Mouse (Mus musculus): ENCODE results near the gene Atox1. TPM values are rescaled to one million over a fixed set of nuclear protein-coding genes. Genes with fewer than 3 reads are reported as not detected.

Atox1 gene
- polyA plus RNA-seq (2015; fragmentation: Nextera tagmentation; extraction: Ambion mirVana): 181 and 201 TPM in 2 replicates

GRCm38 (mm10) chr11:55461019-55461645, at the start of gene Atox1:
Gene Atox1 (minus strand): TSS chr11:55461239.
- Histone ChIP-seq H3K27ac (replicated peaks) (peak within 1 kb of the TSS; percentile 77), H3K36me3 (replicated peaks) (0 out of 2 replicates have a peak, but pooled peaks cover 4% of the 10 kb centered on the region), H3K4me2 (peak within 1 kb of the TSS; percentile 96), H3K4me1 (replicated peaks) (peaks cover 44% of the 10 kb centered on the region), H3K4me3 (replicated peaks) (peak within 1 kb of the TSS; percentile 81), H3K9me3 (replicated peaks) (no peaks in the 10 kb centered on the region), H3K9ac (peak within 1 kb of the TSS; percentile 79), H3K27me3 (no peaks in the 10 kb centered on the region)
- peak; percentile 97 for ATAC-seq (ENCODE audit: insufficient read depth)
- WGBS (ENCODE audit: insufficient replicate concordance): 0% methylated on average over 36 of the region's 36 CpGs

GRCm38 (mm10) chr11:55505485-55505884, 44.4 kb upstream of the Atox1 start:
- H3K27me3 ChIP-seq: no peaks in the 10 kb centered on the region
- no peak overlapping the region for H3K4me2 ChIP-seq

GRCm38 (mm10) chr11:55502886-55503285, 41.8 kb upstream of the Atox1 start:
- no peak for ATAC-seq (ENCODE audit: insufficient read depth)
- H3K27ac ChIP-seq (replicated peaks): no peak overlapping the region
- H3K4me3 ChIP-seq (replicated peaks): no peak overlapping the region
- no peaks in the 10 kb centered on the region for H3K9me3 ChIP-seq (replicated peaks)
- 55% methylated on average over 5 of the region's 5 CpGs for WGBS (ENCODE audit: insufficient replicate concordance)
- H3K36me3 ChIP-seq (replicated peaks): peaks cover 48% of the 10 kb centered on the region
- no peaks in the 10 kb centered on the region for H3K27me3 ChIP-seq
- H3K4me2 ChIP-seq: no peak overlapping the region
- H3K9ac ChIP-seq: no peak overlapping the region
- H3K4me1 ChIP-seq (replicated peaks): no peaks in the 10 kb centered on the region

More at GRCm38 (mm10) chr11:55505485-55505884, 44.4 kb upstream of the Atox1 start:
- Histone ChIP-seq H3K9me3 (replicated peaks) (no peaks in the 10 kb centered on the region), H3K36me3 (replicated peaks) (peaks cover 24% of the 10 kb centered on the region), H3K4me1 (replicated peaks) (no peaks in the 10 kb centered on the region), H3K4me3 (replicated peaks) (no peak overlapping the region), H3K27ac (replicated peaks) (no peak overlapping the region), H3K9ac (no peak overlapping the region)
- no peak for ATAC-seq (ENCODE audit: insufficient read depth)
- 72% methylated on average over 3 of the region's 3 CpGs for WGBS (ENCODE audit: insufficient replicate concordance)

GRCm38 (mm10) chr11:55501955-55502531, 41.0 kb upstream of the Atox1 start:
- no peaks in the 10 kb centered on the region for H3K9me3 ChIP-seq (replicated peaks)
- no peak overlapping the region for H3K4me3 ChIP-seq (replicated peaks)
- 83% methylated on average over 8 of the region's 8 CpGs for WGBS (ENCODE audit: insufficient replicate concordance)
- no peaks in the 10 kb centered on the region for H3K27me3 ChIP-seq
- no peak for ATAC-seq (ENCODE audit: insufficient read depth)
- no peak overlapping the region for H3K27ac ChIP-seq (replicated peaks)
- H3K4me2 ChIP-seq: no peak overlapping the region
- H3K36me3 ChIP-seq (replicated peaks): peaks cover 56% of the 10 kb centered on the region
- H3K4me1 ChIP-seq (replicated peaks): no peaks in the 10 kb centered on the region
- H3K9ac ChIP-seq: no peak overlapping the region

GRCm38 (mm10) chr11:55497885-55498284, 36.8 kb upstream of the Atox1 start:
- Histone ChIP-seq H3K4me3 (replicated peaks) (no peak overlapping the region), H3K9me3 (replicated peaks) (no peaks in the 10 kb centered on the region), H3K4me2 (no peak overlapping the region), H3K36me3 (replicated peaks) (peaks cover 97% of the 10 kb centered on the region), H3K4me1 (replicated peaks) (no peaks in the 10 kb centered on the region), H3K27ac (replicated peaks) (no peak overlapping the region), H3K9ac (no peak overlapping the region), H3K27me3 (no peaks in the 10 kb centered on the region)
- ATAC-seq (ENCODE audit: insufficient read depth): no peak
- 54% methylated on average over 5 of the region's 5 CpGs for WGBS (ENCODE audit: insufficient replicate concordance)

GRCm38 (mm10) chr11:55496158-55496557, 35.1 kb upstream of the Atox1 start:
- H3K9ac ChIP-seq: no peak overlapping the region

GRCm38 (mm10) chr11:55485443-55485842, 24.4 kb upstream of the Atox1 start:
- no peaks in the 10 kb centered on the region for H3K27me3 ChIP-seq
- H3K9me3 ChIP-seq (replicated peaks): no peaks in the 10 kb centered on the region
- H3K4me3 ChIP-seq (replicated peaks): no peak overlapping the region
- H3K27ac ChIP-seq (replicated peaks): no peak overlapping the region
- no peak overlapping the region for H3K4me2 ChIP-seq
- H3K4me1 ChIP-seq (replicated peaks): no peaks in the 10 kb centered on the region; the same call in 1 of the 2 replicates
- no peak for ATAC-seq (ENCODE audit: insufficient read depth)
- H3K9ac ChIP-seq: no peak overlapping the region
- 84% methylated on average over 7 of the region's 7 CpGs for WGBS (ENCODE audit: insufficient replicate concordance)
- H3K36me3 ChIP-seq (replicated peaks): peaks cover 89% of the 10 kb centered on the region

More at GRCm38 (mm10) chr11:55496158-55496557, 35.1 kb upstream of the Atox1 start:
- no peak overlapping the region for H3K4me3 ChIP-seq (replicated peaks)
- no peaks in the 10 kb centered on the region for H3K4me1 ChIP-seq (replicated peaks)
- no peak overlapping the region for H3K27ac ChIP-seq (replicated peaks)
- no peak for ATAC-seq (ENCODE audit: insufficient read depth)
- peaks cover 97% of the 10 kb centered on the region for H3K36me3 ChIP-seq (replicated peaks)
- H3K27me3 ChIP-seq: no peaks in the 10 kb centered on the region
- no peaks in the 10 kb centered on the region for H3K9me3 ChIP-seq (replicated peaks)
- 75% methylated on average over 6 of the region's 6 CpGs for WGBS (ENCODE audit: insufficient replicate concordance)
- no peak overlapping the region for H3K4me2 ChIP-seq

GRCm38 (mm10) chr11:55473219-55473618, 12.2 kb upstream of the Atox1 start:
- Histone ChIP-seq H3K4me3 (replicated peaks) (no peak overlapping the region; the same call in 1 of the 2 replicates), H3K27ac (replicated peaks) (no peak overlapping the region), H3K9ac (no peak overlapping the region), H3K4me1 (replicated peaks) (peaks cover 62% of the 10 kb centered on the region), H3K36me3 (replicated peaks) (peaks cover 30% of the 10 kb centered on the region), H3K27me3 (no peaks in the 10 kb centered on the region), H3K4me2 (peak overlapping the region; percentile 27; the same call in 1 of the 2 replicates), H3K9me3 (replicated peaks) (no peaks in the 10 kb centered on the region)
- ATAC-seq (ENCODE audit: insufficient read depth): no peak
- WGBS (ENCODE audit: insufficient replicate concordance): 56% methylated on average over 3 of the region's 3 CpGs

- peak overlapping the region; percentile 88 for H3K4me3 ChIP-seq (replicated peaks)
- 51% methylated on average over 7 of the region's 7 CpGs for WGBS (ENCODE audit: insufficient replicate concordance)
- H3K36me3 ChIP-seq (replicated peaks): peaks cover 21% of the 10 kb centered on the region; the same call in 1 of the 2 replicates
- peak overlapping the region; percentile 84 for H3K9ac ChIP-seq
- no peaks in the 10 kb centered on the region for H3K9me3 ChIP-seq (replicated peaks)
- peak overlapping the region; percentile 94 for H3K4me2 ChIP-seq
- H3K27me3 ChIP-seq: no peaks in the 10 kb centered on the region
- H3K27ac ChIP-seq (replicated peaks): peak overlapping the region; percentile 94; the same call in 1 of the 2 replicates
- no peak for ATAC-seq (ENCODE audit: insufficient read depth)
- H3K4me1 ChIP-seq (replicated peaks): peaks cover 59% of the 10 kb centered on the region
Observed at GRCm38 (mm10) chr11:55471467-55471866, 10.4 kb upstream of the Atox1 start.

- Histone ChIP-seq H3K36me3 (replicated peaks) (0 out of 2 replicates have a peak, but pooled peaks cover 21% of the 10 kb centered on the region), H3K4me3 (replicated peaks) (peak overlapping the region; percentile 88), H3K27me3 (no peaks in the 10 kb centered on the region), H3K9ac (peak overlapping the region; percentile 84), H3K9me3 (replicated peaks) (no peaks in the 10 kb centered on the region), H3K27ac (replicated peaks) (peak overlapping the region; percentile 94), H3K4me1 (replicated peaks) (peaks cover 54% of the 10 kb centered on the region), H3K4me2 (peak overlapping the region; percentile 94)
- 15% methylated on average over 8 of the region's 8 CpGs for WGBS (ENCODE audit: insufficient replicate concordance)
- no peak for ATAC-seq (ENCODE audit: insufficient read depth)
Observed at GRCm38 (mm10) chr11:55470761-55471160, 9.7 kb upstream of the Atox1 start.

- WGBS (ENCODE audit: insufficient replicate concordance): under 1% methylated on average over 46 of the region's 46 CpGs
Observed at GRCm38 (mm10) chr11:55469923-55470691, 9.1 kb upstream of the Atox1 start.

More at GRCm38 (mm10) chr11:55469923-55470691, 9.1 kb upstream of the Atox1 start:
- peaks cover 54% of the 10 kb centered on the region for H3K4me1 ChIP-seq (replicated peaks)
- no peaks in the 10 kb centered on the region for H3K27me3 ChIP-seq
- H3K36me3 ChIP-seq (replicated peaks): 0 out of 2 replicates have a peak, but pooled peaks cover 21% of the 10 kb centered on the region
- H3K9me3 ChIP-seq (replicated peaks): no peaks in the 10 kb centered on the region
- no peak for ATAC-seq (ENCODE audit: insufficient read depth)
- peak overlapping the region; percentile 88 for H3K4me3 ChIP-seq (replicated peaks)
- H3K4me2 ChIP-seq: peak overlapping the region; percentile 94
- peak overlapping the region; percentile 84 for H3K9ac ChIP-seq
- peak overlapping the region; percentile 94 for H3K27ac ChIP-seq (replicated peaks)

All from liver, embryonic 15.5 days (tissue).